Mouse (Mus musculus) midbrain, embryonic 15.5 days (tissue): Measurements from ENCODE around the gene Adamts2. TPM values are rescaled to one million over a fixed set of nuclear protein-coding genes. Genes with fewer than 3 reads are reported as not detected.

Experiments
- ATAC-seq: fragments of 200-750 bp; cut with Nextera tagmentation; replicated peaks from 2 replicates; pipeline ENCODE4 v1.8.0; 2017; ENCODE audit warnings: moderate TSS enrichment
- H3K27ac ChIP-seq: fragments of 300-500 bp; sonication (generic); 2 replicates; pipeline ENCODE4 v1.5.1; 2015; ENCODE audit warnings: mild to moderate bottlenecking, inconsistent platforms
- H3K27me3 ChIP-seq: fragments of 300-500 bp; sonication (generic); replicated peaks from 2 replicates; pipeline ENCODE4 v1.6.1; 2015; ENCODE audit warnings: inconsistent platforms
- H3K36me3 ChIP-seq: fragments of 300-500 bp; sonication (generic); replicated peaks from 2 replicates; pipeline ENCODE4 v1.6.1; 2015; ENCODE audit warnings: inconsistent platforms
- H3K4me1 ChIP-seq: fragments of 300-500 bp; sonication (generic); 2 replicates; pipeline ENCODE4 v1.6.1; 2015; ENCODE audit warnings: inconsistent platforms
- H3K4me2 ChIP-seq: fragments of 300-500 bp; sonication (generic); 2 replicates; pipeline ENCODE4 v1.6.1; 2015; ENCODE audit warnings: inconsistent platforms, mild to moderate bottlenecking, moderate library complexity
- H3K4me3 ChIP-seq: fragments of 300-500 bp; sonication (generic); 2 replicates; pipeline ENCODE4 v1.5.1; 2015; ENCODE audit warnings: mild to moderate bottlenecking, inconsistent platforms
- H3K9ac ChIP-seq: fragments of 300-500 bp; sonication (generic); 2 replicates; pipeline ENCODE4 v1.6.1; 2015; ENCODE audit warnings: mild to moderate bottlenecking, inconsistent platforms
- H3K9me3 ChIP-seq: fragments of 300-500 bp; sonication (generic); 2 replicates; pipeline ENCODE4 v1.6.1; 2016; ENCODE audit warnings: inconsistent platforms
- WGBS: fragments of 180-500 bp; shearing (Covaris S2); methylation state at CpG from one replicate; pipeline ENCODE4 v1.1.7; 2015; ENCODE audit warnings: mixed read lengths; 5-methylcytosine and 5-hydroxymethylcytosine counted together
- polyA plus RNA-seq: library from polyadenylated mRNA; unstranded; fragments of >200 nt; fragmentation: Nextera tagmentation; extraction: Ambion mirVana; gene quantifications from 2 replicates; pipeline ENCODE4 v1.2.1, GENCODE M21; 2015

The Adamts2 gene
- polyA plus RNA-seq, result 3.7 and 5.0 TPM in 2 replicates

GRCm38 (mm10) chr11:50601641-50602355, at the start of gene Adamts2:
Adamts2 (plus strand) TSS chr11:50602084.
- no peak within 1 kb of the TSS; the same call in 1 of the 2 replicates for H3K27ac ChIP-seq
- H3K4me1 ChIP-seq, result peaks cover 17% of the 10 kb centered on the region
- peak; percentile 81 for ATAC-seq
- WGBS, result 0% methylated on average over 55 of the region's 82 CpGs
- peak within 1 kb of the TSS; percentile 70 for H3K4me3 ChIP-seq
- H3K4me2 ChIP-seq, result peak within 1 kb of the TSS; percentile 100
- H3K36me3 ChIP-seq, result no peaks in the 10 kb centered on the region
- peaks cover 46% of the 10 kb centered on the region for H3K27me3 ChIP-seq
- peak within 1 kb of the TSS; percentile 51 for H3K9ac ChIP-seq
- no peaks in the 10 kb centered on the region for H3K9me3 ChIP-seq

- WGBS, result 91% methylated on average over 3 of the region's 3 CpGs
- Histone ChIP-seq H3K36me3 (no peaks in the 10 kb centered on the region), H3K9me3 (0 out of 2 replicates have a peak, but pooled peaks cover 3% of the 10 kb centered on the region), H3K4me2 (no peak overlapping the region), H3K27me3 (no peaks in the 10 kb centered on the region), H3K4me1 (no peaks in the 10 kb centered on the region), H3K27ac (no peak overlapping the region), H3K9ac (no peak overlapping the region), H3K4me3 (no peak overlapping the region)
- no peak for ATAC-seq
Observed at GRCm38 (mm10) chr11:50557064-50557463, 44.8 kb upstream of the Adamts2 start.

- H3K36me3 ChIP-seq, result no peaks in the 10 kb centered on the region
- no peak overlapping the region for H3K4me3 ChIP-seq
- H3K4me2 ChIP-seq, result no peak overlapping the region
- no peak overlapping the region for H3K9ac ChIP-seq
- H3K27me3 ChIP-seq, result no peaks in the 10 kb centered on the region
- 38% methylated on average over 4 of the region's 4 CpGs for WGBS
- no peaks in the 10 kb centered on the region for H3K4me1 ChIP-seq
- no peak for ATAC-seq
- no peak overlapping the region for H3K27ac ChIP-seq
- H3K9me3 ChIP-seq, result 0 out of 2 replicates have a peak, but pooled peaks cover 3% of the 10 kb centered on the region
Observed at GRCm38 (mm10) chr11:50559108-50559507, 42.8 kb upstream of the Adamts2 start.

GRCm38 (mm10) chr11:50565466-50566211, 36.2 kb upstream of the Adamts2 start:
- Histone ChIP-seq H3K27ac (no peak overlapping the region), H3K4me2 (no peak overlapping the region), H3K4me1 (no peaks in the 10 kb centered on the region), H3K9ac (no peak overlapping the region), H3K9me3 (no peaks in the 10 kb centered on the region), H3K36me3 (no peaks in the 10 kb centered on the region), H3K4me3 (no peak overlapping the region), H3K27me3 (no peaks in the 10 kb centered on the region)
- 86% methylated on average over 20 of the region's 20 CpGs for WGBS
- ATAC-seq, result no peak

GRCm38 (mm10) chr11:50571448-50571847, 30.4 kb upstream of the Adamts2 start:
- Histone ChIP-seq H3K27me3 (no peaks in the 10 kb centered on the region), H3K27ac (peak overlapping the region; percentile 22; the same call in 1 of the 2 replicates), H3K36me3 (no peaks in the 10 kb centered on the region), H3K4me3 (no peak overlapping the region), H3K9ac (no peak overlapping the region), H3K4me1 (no peaks in the 10 kb centered on the region), H3K4me2 (no peak overlapping the region), H3K9me3 (no peaks in the 10 kb centered on the region)
- 0 out of 2 replicates have a peak, but pooled peaks have one; percentile 60 for ATAC-seq
- 51% methylated on average over 6 of the region's 6 CpGs for WGBS

GRCm38 (mm10) chr11:50576521-50576920, 25.4 kb upstream of the Adamts2 start:
- Histone ChIP-seq H3K27ac (no peak overlapping the region), H3K4me3 (no peak overlapping the region), H3K9ac (no peak overlapping the region), H3K36me3 (no peaks in the 10 kb centered on the region), H3K27me3 (no peaks in the 10 kb centered on the region), H3K4me1 (no peaks in the 10 kb centered on the region), H3K4me2 (no peak overlapping the region), H3K9me3 (no peaks in the 10 kb centered on the region)
- ATAC-seq, result no peak
- 75% methylated on average over 4 of the region's 4 CpGs for WGBS

GRCm38 (mm10) chr11:50587026-50587425, 14.9 kb upstream of the Adamts2 start:
- H3K27ac ChIP-seq, result no peak overlapping the region
- no peaks in the 10 kb centered on the region for H3K4me1 ChIP-seq
- no peak overlapping the region for H3K4me2 ChIP-seq
- H3K27me3 ChIP-seq, result no peaks in the 10 kb centered on the region
- H3K4me3 ChIP-seq, result no peak overlapping the region
- WGBS, result 54% methylated on average over 7 of the region's 7 CpGs
- H3K9me3 ChIP-seq, result no peaks in the 10 kb centered on the region
- no peak for ATAC-seq
- no peaks in the 10 kb centered on the region for H3K36me3 ChIP-seq
- no peak overlapping the region for H3K9ac ChIP-seq

- Histone ChIP-seq H3K9ac (no peak overlapping the region), H3K4me1 (no peaks in the 10 kb centered on the region), H3K4me3 (no peak overlapping the region), H3K27ac (no peak overlapping the region), H3K9me3 (no peaks in the 10 kb centered on the region), H3K36me3 (no peaks in the 10 kb centered on the region), H3K27me3 (no peaks in the 10 kb centered on the region), H3K4me2 (no peak overlapping the region)
- WGBS, result 10% methylated on average over 3 of the region's 3 CpGs
- ATAC-seq, result no peak
Observed at GRCm38 (mm10) chr11:50587787-50588186, 14.1 kb upstream of the Adamts2 start.

- Histone ChIP-seq H3K9me3 (no peaks in the 10 kb centered on the region), H3K4me3 (no peak overlapping the region), H3K27ac (no peak overlapping the region), H3K4me1 (no peaks in the 10 kb centered on the region), H3K4me2 (no peak overlapping the region), H3K27me3 (no peaks in the 10 kb centered on the region), H3K36me3 (no peaks in the 10 kb centered on the region), H3K9ac (no peak overlapping the region)
- no peak for ATAC-seq
- 33% methylated on average over 11 of the region's 11 CpGs for WGBS
Observed at GRCm38 (mm10) chr11:50589060-50589459, 12.8 kb upstream of the Adamts2 start.

GRCm38 (mm10) chr11:50591053-50591452, 10.8 kb upstream of the Adamts2 start:
- Histone ChIP-seq H3K36me3 (no peaks in the 10 kb centered on the region), H3K27ac (no peak overlapping the region), H3K4me2 (no peak overlapping the region), H3K9ac (no peak overlapping the region), H3K4me1 (no peaks in the 10 kb centered on the region), H3K27me3 (no peaks in the 10 kb centered on the region), H3K9me3 (no peaks in the 10 kb centered on the region), H3K4me3 (no peak overlapping the region)
- ATAC-seq, result no peak
- 91% methylated on average over 13 of the region's 13 CpGs for WGBS

GRCm38 (mm10) chr11:50592892-50593553, 8.9 kb upstream of the Adamts2 start:
- WGBS, result 76% methylated on average over 16 of the region's 16 CpGs
- Histone ChIP-seq H3K4me3 (no peak overlapping the region), H3K9ac (no peak overlapping the region), H3K4me2 (no peak overlapping the region), H3K27ac (no peak overlapping the region), H3K9me3 (no peaks in the 10 kb centered on the region), H3K4me1 (no peaks in the 10 kb centered on the region), H3K36me3 (no peaks in the 10 kb centered on the region), H3K27me3 (no peaks in the 10 kb centered on the region)
- no peak for ATAC-seq

- H3K4me3 ChIP-seq, result no peak overlapping the region
- ATAC-seq, result no peak
- H3K27me3 ChIP-seq, result peaks cover 12% of the 10 kb centered on the region
- no peaks in the 10 kb centered on the region for H3K36me3 ChIP-seq
- H3K9ac ChIP-seq, result no peak overlapping the region
- no peaks in the 10 kb centered on the region; the same call in 1 of the 2 replicates for H3K4me1 ChIP-seq
- WGBS, result 85% methylated on average over 2 of the region's 2 CpGs
- H3K9me3 ChIP-seq, result no peaks in the 10 kb centered on the region
- no peak overlapping the region for H3K27ac ChIP-seq
- H3K4me2 ChIP-seq, result no peak overlapping the region
Observed at GRCm38 (mm10) chr11:50596571-50596970, 5.3 kb upstream of the Adamts2 start.
